Mouse (Mus musculus): Measurements from ENCODE around the gene Ccdc74a.

The Ccdc74a gene

DNA sequence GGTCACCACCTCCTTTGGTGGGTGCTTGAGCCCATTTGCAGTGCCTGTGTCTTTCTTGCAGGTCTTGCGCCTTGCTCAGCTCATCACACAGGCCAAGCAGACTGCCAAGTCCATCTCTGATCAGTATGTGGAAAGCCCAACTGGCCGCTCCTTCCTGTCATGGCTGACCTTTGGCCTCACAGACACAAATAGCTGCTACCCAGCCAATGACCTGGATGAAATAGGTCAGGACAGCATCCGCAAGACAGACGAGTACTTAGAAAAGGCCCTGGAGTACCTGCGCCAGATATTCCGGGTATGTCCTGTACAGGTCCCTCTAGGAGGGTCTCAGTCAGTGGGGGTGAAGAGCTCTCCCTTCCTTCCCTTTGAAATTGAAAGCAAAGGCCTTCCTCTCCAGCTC is 5.0 kb upstream of the Ccdc74a start:
- DNase-seq (ENCODE audit: low spot score in 2 of 2): no peak

- no peak for DNase-seq (ENCODE audit: low spot score in 2 of 2)
Observed at GRCm38 (mm10) chr16:17642311-17642710, 4.0 kb upstream of the Ccdc74a start.

DNA sequence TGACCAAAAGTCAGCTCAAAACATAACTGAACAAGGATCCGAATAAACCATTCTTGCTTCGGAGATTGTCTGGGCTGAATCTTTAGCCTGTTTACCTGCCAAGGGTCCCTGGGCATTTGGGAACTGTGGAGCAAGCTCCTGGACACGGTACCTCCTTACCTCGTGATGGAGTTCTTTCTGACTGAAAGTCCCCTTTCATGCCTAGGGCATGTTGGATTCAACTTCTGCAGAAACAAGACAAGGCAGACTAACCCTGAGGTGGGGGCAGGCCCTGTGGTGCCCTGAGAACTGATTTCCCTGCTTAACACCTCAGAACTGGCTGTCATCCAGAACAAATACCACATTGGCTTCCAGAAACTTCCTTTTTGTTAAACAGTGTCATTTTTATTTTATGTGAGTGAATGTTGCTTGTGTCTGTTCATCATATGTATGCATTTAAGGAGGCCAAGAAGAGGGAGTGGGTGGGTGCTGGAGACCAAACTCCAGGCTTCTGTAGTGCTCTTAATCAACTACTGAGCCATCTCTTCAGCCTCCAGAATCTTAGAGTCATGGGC is 2.8 kb upstream of the Ccdc74a start:
- no peak for DNase-seq (ENCODE audit: low spot score in 2 of 2)

GRCm38 (mm10) chr16:17647156-17647555 is 886 bp downstream of the Ccdc74a start:
- DNase-seq (ENCODE audit: low spot score in 2 of 2): no peak

DNA sequence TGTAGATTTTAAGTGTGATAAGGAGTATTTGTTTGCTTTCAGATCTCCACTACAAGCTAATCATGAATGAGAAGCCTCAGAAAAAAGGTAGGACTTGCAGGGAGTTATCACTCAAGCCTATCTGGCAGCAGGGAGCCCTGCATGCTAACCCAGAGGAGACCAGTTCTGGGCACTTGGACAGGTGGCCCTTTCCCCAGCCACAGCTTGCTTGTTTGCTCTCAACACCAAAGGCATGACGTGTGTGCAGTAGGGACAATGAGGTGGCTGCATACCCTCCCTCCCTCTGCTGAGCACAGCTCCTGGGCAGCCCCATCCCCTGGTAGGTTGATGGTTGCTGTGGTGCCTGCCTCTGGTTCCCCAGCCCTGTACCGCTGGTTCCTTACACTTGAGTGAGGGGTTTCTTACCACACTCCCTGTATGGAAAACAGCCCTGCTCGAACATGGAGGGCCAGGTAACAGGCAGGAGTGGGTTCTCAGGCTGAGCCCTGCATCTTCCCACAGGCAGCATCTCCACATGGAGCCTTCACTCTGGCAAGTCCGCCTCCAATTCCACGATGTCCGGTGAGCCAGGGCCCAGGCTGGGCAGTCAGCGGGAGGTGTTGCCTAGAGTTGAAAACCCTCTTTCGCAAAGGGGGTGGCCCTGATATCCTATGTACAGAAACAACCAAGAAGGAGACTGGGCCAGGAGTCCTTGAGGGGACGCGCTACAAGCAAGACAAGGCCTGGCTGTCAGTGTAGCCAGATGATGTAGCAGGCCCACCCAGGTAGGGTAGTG is 1.5 kb downstream of the Ccdc74a start:
- DNase-seq (ENCODE audit: low spot score in 2 of 2): no peak

- no peak for DNase-seq (ENCODE audit: low spot score in 2 of 2)
Observed at GRCm38 (mm10) chr16:17649925-17650605, 3.8 kb downstream of the Ccdc74a start.

GRCm38 (mm10) chr16:17650711-17651110 is 4.4 kb downstream of the Ccdc74a start:
- DNase-seq (ENCODE audit: low spot score in 2 of 2): no peak

- DNase-seq (ENCODE audit: low spot score in 2 of 2): no peak
Observed at GRCm38 (mm10) chr16:17652607-17653006, 6.3 kb downstream of the Ccdc74a start.

- no peak for DNase-seq (ENCODE audit: low spot score in 2 of 2)
Observed at GRCm38 (mm10) chr16:17653601-17654000, 7.3 kb downstream of the Ccdc74a start.

GRCm38 (mm10) chr16:17654188-17654795 is 8.0 kb downstream of the Ccdc74a start:
- DNase-seq (ENCODE audit: low spot score in 2 of 2): no peak

GRCm38 (mm10) chr16:17656212-17656871 is 10.1 kb downstream of the Ccdc74a start:
- no peak for DNase-seq (ENCODE audit: low spot score in 2 of 2)

DNA sequence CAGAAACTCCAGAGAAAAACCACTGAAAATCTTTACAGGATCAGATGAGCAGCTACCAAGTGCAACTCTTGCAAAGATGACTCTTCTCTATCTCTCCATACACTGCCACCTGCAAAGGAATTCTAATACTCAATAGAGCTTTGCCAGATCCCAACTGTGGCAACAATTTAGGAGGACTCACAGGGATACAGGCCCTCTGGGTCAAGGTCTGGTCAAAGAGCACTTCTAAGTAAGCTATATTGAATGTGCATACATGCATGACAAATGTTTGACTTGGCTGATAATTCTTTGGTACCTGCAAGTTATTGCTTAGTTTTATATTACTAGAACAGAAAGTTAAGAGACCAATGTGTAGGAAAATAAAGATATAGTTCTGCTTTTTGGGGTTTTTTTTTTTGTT is 19.3 kb downstream of the Ccdc74a start:
- no peak for DNase-seq (ENCODE audit: low spot score in 2 of 2)

GRCm38 (mm10) chr16:17669886-17670285 is 23.6 kb downstream of the Ccdc74a start:
- DNase-seq (ENCODE audit: low spot score in 2 of 2): no peak

DNA sequence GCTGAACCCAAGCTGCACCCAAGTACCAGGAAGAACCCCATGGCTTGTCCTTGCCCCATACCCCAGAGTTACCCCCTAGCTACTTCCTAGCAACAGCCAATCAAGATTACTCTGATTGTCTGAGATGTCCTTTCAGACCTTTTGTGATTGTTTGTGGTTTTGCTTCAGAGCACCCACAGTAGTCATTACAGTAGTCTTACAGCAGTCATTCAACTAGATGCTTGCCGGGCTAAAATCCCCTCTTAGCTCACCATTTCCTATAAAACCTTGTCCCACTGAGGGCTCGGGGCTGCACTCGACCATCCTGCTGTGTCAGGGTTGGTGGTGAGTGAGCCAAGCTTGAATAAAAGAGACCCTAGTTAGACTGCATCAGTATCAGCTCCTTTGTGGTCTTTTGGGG is 48.6 kb downstream of the Ccdc74a start:
- DNase-seq (ENCODE audit: low spot score in 2 of 2): no peak
